Comparison of ENCODE assay signal across 11 mouse cellular contexts in the genomic region with DNA sequence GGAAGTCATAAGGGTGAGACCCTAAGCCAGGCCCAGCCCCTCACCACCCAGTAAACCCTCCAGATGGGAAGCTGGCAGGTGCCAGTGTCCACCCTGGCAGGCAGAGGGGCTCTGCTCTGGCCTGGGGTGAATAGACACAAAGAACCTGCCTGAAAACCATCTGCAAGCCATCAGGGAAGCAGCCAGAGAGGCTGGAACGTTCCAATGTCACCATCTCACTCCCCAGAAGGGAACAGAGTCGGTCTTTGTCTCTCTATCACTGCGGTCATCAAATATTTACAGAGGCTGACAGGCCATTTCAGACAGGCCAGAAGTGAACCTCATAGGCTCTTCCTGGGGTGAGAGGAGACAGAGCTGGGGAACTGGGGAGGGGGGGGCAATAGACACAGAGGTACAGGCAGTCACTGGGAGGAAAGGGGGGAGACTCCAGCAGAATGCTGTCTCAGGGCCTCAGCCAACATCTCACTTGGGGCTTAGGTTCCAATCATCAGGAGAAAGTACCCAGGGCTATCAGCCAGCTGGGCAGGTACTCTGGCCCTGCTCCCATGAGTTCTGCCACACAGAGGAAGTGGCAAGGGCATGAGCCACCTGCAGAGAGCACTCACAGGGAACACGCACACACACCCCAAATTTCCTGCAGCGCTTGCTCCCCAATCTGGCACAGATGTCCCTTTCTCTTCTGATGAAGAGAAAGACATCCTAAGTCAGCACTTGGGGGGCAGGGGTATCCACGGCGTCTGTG. TPM values are rescaled to one million over a fixed set of nuclear protein-coding genes. Genes with fewer than 3 reads are reported as not detected.
DNase-seq lines count a peak whose midpoint lies in the region; ATAC-seq and TF ChIP-seq lines count a peak whose summit lies in the region.
"Had no signal": no experiment of that assay in that cellular context is flagged by ENCODE, and none has a peak within 500 bp of the region (broad histone marks: within the 10 kb centered on the region; RNA-seq: fewer than 3 reads in every experiment).

No protein-coding gene starts in this region.

- no peak overlapping the region for H3K4me2 ChIP-seq in heart, embryonic 12.5 days
- H3K4me2 ChIP-seq in intestine, embryonic 14.5 days (ENCODE audit: low read length), result no peak overlapping the region

- H3K27ac ChIP-seq in heart, embryonic 10.5 days, result 0 out of 2 replicates have a peak overlapping the region, but pooled peaks have one; percentile 13
- H3K27ac ChIP-seq in heart, embryonic 12.5 days (ENCODE audit: poor library complexity, severe bottlenecking), result no peak overlapping the region
- 0 out of 2 replicates have a peak overlapping the region, but pooled peaks have one; percentile 13 for H3K27ac ChIP-seq in cortical plate, adult 2 months (ENCODE audit: insufficient read depth, low read length)
- peak overlapping the region; percentile 70 for H3K27ac ChIP-seq in intestine, embryonic 14.5 days (ENCODE audit: low read depth)
- peak overlapping the region; percentile 33 for H3K27ac ChIP-seq in small intestine, adult 2 months (ENCODE audit: insufficient read depth, low read depth, low read length)

- no peak for TF ChIP-seq CTCF in cortical plate, adult 2 months (IDR thresholded peaks at IDR 0.05; ENCODE audit: extremely low read depth, insufficient read depth, low read length)
- TF ChIP-seq CTCF in small intestine, adult 2 months (IDR thresholded peaks at IDR 0.05; ENCODE audit: extremely low read depth, insufficient read length, insufficient replicate concordance, low read depth, low read length), result no peak

- H3K4me3 ChIP-seq in heart, embryonic 10.5 days, result no peak overlapping the region
- no peak overlapping the region for H3K4me3 ChIP-seq in heart, embryonic 12.5 days
- no peak overlapping the region for H3K4me3 ChIP-seq in cortical plate, adult 2 months (ENCODE audit: insufficient read depth, low read length)
- H3K4me3 ChIP-seq in intestine, embryonic 14.5 days (ENCODE audit: low read depth, low read length), result no peak overlapping the region
- H3K4me3 ChIP-seq in small intestine, adult 2 months (ENCODE audit: low read depth, low read length), result no peak overlapping the region

- WGBS in heart, embryonic 10.5 days, result 78% methylated on average over 7 of the region's 7 CpGs
- WGBS in heart, embryonic 12.5 days, result 71% methylated on average over 7 of the region's 7 CpGs
- 66% methylated on average over 7 of the region's 7 CpGs for whole genome bisulfite sequencing in intestine, embryonic 14.5 days
- WGBS in small intestine, adult 2 months, result 21% methylated on average over 7 of the region's 7 CpGs

- H3K9ac ChIP-seq in heart, embryonic 12.5 days, result no peak overlapping the region
- no peak overlapping the region for H3K9ac ChIP-seq in intestine, embryonic 14.5 days (ENCODE audit: low read length)

- H3K9me3 ChIP-seq in heart, embryonic 10.5 days, result no peaks in the 10 kb centered on the region
- no peaks in the 10 kb centered on the region for H3K9me3 ChIP-seq in heart, embryonic 12.5 days (replicated peaks)
- H3K9me3 ChIP-seq in intestine, embryonic 14.5 days (ENCODE audit: control insufficient read depth, low read length), result no peaks in the 10 kb centered on the region

- H3K4me1 ChIP-seq in heart, embryonic 10.5 days, result peaks cover 46% of the 10 kb centered on the region
- peaks cover 50% of the 10 kb centered on the region for H3K4me1 ChIP-seq in heart, embryonic 12.5 days (replicated peaks)
- H3K4me1 ChIP-seq in cortical plate, adult 2 months (ENCODE audit: control insufficient read depth, insufficient read depth, low read length), result peaks cover 40% of the 10 kb centered on the region
- peaks cover 22% of the 10 kb centered on the region for H3K4me1 ChIP-seq in intestine, embryonic 14.5 days (replicated peaks; ENCODE audit: control insufficient read depth, insufficient read depth, low read length)
- H3K4me1 ChIP-seq in small intestine, adult 2 months (ENCODE audit: control insufficient read depth, insufficient read depth, insufficient read length, low read length), result peaks cover 32% of the 10 kb centered on the region

- H3K36me3 ChIP-seq in heart, embryonic 10.5 days, result no peaks in the 10 kb centered on the region
- no peaks in the 10 kb centered on the region for H3K36me3 ChIP-seq in heart, embryonic 12.5 days
- H3K36me3 ChIP-seq in intestine, embryonic 14.5 days (ENCODE audit: control insufficient read depth, insufficient read depth, low read length), result no peaks in the 10 kb centered on the region
- H3K36me3 ChIP-seq in small intestine, adult 2 months (ENCODE audit: control insufficient read depth, insufficient read depth, low read length), result no peaks in the 10 kb centered on the region

- no peak for DNase-seq in heart, embryonic 10.5 days (ENCODE audit: low spot score)
- no peak for DNase-seq in intestine, embryonic 14.5 days (ENCODE audit: low spot score)
- DNase-seq in adrenal gland, adult 2 months, result no peak
- DNase-seq in adrenal gland, postnatal 36 days, result no peak
- DNase-seq: heart, adult 18-20 months; kidney, adult 9 months had no signal

- H3K27me3 ChIP-seq in heart, embryonic 10.5 days (ENCODE audit: insufficient read depth, poor library complexity, severe bottlenecking), result no peaks in the 10 kb centered on the region
- H3K27me3 ChIP-seq in heart, embryonic 12.5 days (replicated peaks), result no peaks in the 10 kb centered on the region
- H3K27me3 ChIP-seq in intestine, embryonic 14.5 days (replicated peaks; ENCODE audit: control insufficient read depth, insufficient read depth, low read length), result no peaks in the 10 kb centered on the region
- H3K27me3 ChIP-seq in small intestine, adult 2 months (ENCODE audit: control insufficient read depth, insufficient read depth, low read length), result no peaks in the 10 kb centered on the region
- H3K27me3 ChIP-seq: CH12.LX had no signal

- no peak for TF ChIP-seq POLR2A in cortical plate, adult 2 months (IDR thresholded peaks at IDR 0.05; ENCODE audit: extremely low read depth, insufficient read depth, low read length)
- no peak for TF ChIP-seq POLR2A in small intestine, adult 2 months (IDR thresholded peaks at IDR 0.05; ENCODE audit: low read depth, low read length)

- ATAC-seq in heart, embryonic 12.5 days (ENCODE audit: insufficient number of reproducible peaks, low FRiP score), result no peak
- peak; percentile 32; the same call in 1 of the 2 replicates for ATAC-seq in intestine, embryonic 14.5 days (replicated peaks; ENCODE audit: low FRiP score, low TSS enrichment, low read depth)
- no peak for ATAC-seq in megakaryocyte progenitor cell, adult 5-6 weeks (replicated peaks; ENCODE audit: poor library complexity)

RNA-seq across cellular contexts. Expression of gene Wnk2, which starts 15.7 kb away (rescaled TPM):
- 0.89 TPM in 2 replicates for polyA plus RNA-seq in heart, embryonic 10.5 days (2016; fragmentation: Nextera tagmentation; extraction: Ambion mirVana)
- 0.89 and 1.4 TPM in 2 replicates for polyA plus RNA-seq in heart, embryonic 12.5 days (2016; fragmentation: Nextera tagmentation; extraction: Ambion mirVana)
- polyA plus RNA-seq in cortical plate, adult 2 months (2012; rRNA removed), result 62.4 and 65.4 TPM in 2 replicates
- polyA plus RNA-seq in intestine, embryonic 14.5 days (2014; fragmentation: Nextera tagmentation; extraction: Ambion mirVana), result 4.5 and 5.1 TPM in 2 replicates
- 18.4 and 19.5 TPM in 2 replicates for polyA plus RNA-seq in small intestine, adult 2 months (2012; rRNA removed)
- 1 to 10 TPM; 2.5 to 3.2 TPM for total RNA-seq in adrenal gland, adult 2 months (2021)
- 4.2 and 4.5 TPM in 2 replicates for polyA plus RNA-seq in adrenal gland, adult 2 months (2012; rRNA removed)
- not detected in 2 replicates for total RNA-seq in megakaryocyte progenitor cell, adult 5-6 weeks (2015)
- total RNA-seq in megakaryocyte progenitor cell, adult 5-6 weeks (2017), result 0.03 TPM in 1 of 2 replicates, not detected in the other
- 1 to 10 TPM; 2.0 TPM for total RNA-seq in adrenal gland, postnatal 36 days (2021)

RNA-seq across cellular contexts. Expression of gene Ninj1, which starts 55.2 kb away (rescaled TPM):
- polyA plus RNA-seq in heart, embryonic 10.5 days (2016; fragmentation: Nextera tagmentation; extraction: Ambion mirVana), result 51.3 and 55.3 TPM in 2 replicates
- polyA plus RNA-seq in heart, embryonic 12.5 days (2016; fragmentation: Nextera tagmentation; extraction: Ambion mirVana), result 51.0 and 55.8 TPM in 2 replicates
- polyA plus RNA-seq in cortical plate, adult 2 months (2012; rRNA removed), result 50.2 and 55.1 TPM in 2 replicates
- polyA plus RNA-seq in intestine, embryonic 14.5 days (2014; fragmentation: Nextera tagmentation; extraction: Ambion mirVana), result 63.0 and 64.1 TPM in 2 replicates
- 53.6 and 84.7 TPM in 2 replicates for polyA plus RNA-seq in small intestine, adult 2 months (2012; rRNA removed)
- total RNA-seq in adrenal gland, adult 2 months (2021), result 10 to 100 TPM; 64.9 to 66.3 TPM
- polyA plus RNA-seq in adrenal gland, adult 2 months (2012; rRNA removed), result 184 and 303 TPM in 2 replicates
- total RNA-seq in megakaryocyte progenitor cell, adult 5-6 weeks (2015), result 68.2 and 69.6 TPM in 2 replicates
- 38.4 and 38.8 TPM in 2 replicates for total RNA-seq in megakaryocyte progenitor cell, adult 5-6 weeks (2017)
- total RNA-seq in adrenal gland, postnatal 36 days (2021), result 10 to 100 TPM; 51.1 to 61.4 TPM
